Mouse (Mus musculus): ENCODE results near the gene Sacs.

Sacs gene

GRCm38 (mm10) chr14:61161367-61162334 lies 23.4 kb downstream of the Sacs start:
- DNase-seq (ENCODE audit: low spot score) = no peak

DNA sequence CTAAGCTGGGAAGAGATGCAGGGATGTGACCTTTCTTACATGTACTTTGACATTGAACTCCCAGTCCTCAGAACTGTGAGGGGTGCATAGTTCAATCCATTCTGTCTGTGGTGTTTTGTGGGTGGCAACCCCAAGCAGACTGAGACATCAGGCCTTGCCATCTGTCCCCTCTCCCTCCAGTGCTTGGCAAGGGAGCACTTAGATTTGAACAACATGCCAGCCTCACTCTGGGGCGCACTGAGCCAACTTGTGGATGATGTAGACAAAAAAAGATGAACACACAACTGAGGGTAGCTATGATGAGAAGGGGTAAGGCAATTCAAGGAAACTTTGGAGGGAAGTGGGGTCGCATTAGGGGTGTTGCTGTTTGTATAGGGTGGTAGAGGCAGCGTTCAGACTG lies 26.2 kb downstream of the Sacs start:
- no peak for DNase-seq (ENCODE audit: low spot score)

- DNase-seq (ENCODE audit: low spot score) = no peak
Observed at GRCm38 (mm10) chr14:61165929-61166328, 27.7 kb downstream of the Sacs start.

- no peak for DNase-seq (ENCODE audit: low spot score)
Observed at GRCm38 (mm10) chr14:61171261-61171970, 33.2 kb downstream of the Sacs start.

GRCm38 (mm10) chr14:61172548-61173158 lies 34.4 kb downstream of the Sacs start:
- peak; percentile 99 for DNase-seq (ENCODE audit: low spot score)

DNA sequence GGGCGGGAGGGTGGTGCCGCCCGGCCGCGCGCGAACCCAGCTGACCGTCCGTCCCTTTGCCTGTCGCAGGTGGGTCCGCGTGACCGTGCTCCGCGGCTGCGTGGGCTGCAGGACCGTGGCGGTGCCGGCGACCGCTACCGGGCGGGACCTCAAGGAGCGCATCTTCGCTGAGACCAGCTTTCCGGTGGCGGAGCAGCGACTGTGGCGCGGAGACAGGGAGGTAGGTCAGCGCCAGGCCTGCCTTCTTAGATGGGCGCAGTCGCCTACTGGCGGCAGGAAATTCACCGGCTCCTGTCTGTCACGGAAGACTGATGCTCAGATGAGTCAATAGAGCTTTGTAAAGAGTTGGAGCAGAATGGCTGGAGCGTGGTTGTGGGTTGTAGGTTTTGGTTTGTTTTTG lies 35.0 kb downstream of the Sacs start:
- no peak for DNase-seq (ENCODE audit: low spot score)

DNA sequence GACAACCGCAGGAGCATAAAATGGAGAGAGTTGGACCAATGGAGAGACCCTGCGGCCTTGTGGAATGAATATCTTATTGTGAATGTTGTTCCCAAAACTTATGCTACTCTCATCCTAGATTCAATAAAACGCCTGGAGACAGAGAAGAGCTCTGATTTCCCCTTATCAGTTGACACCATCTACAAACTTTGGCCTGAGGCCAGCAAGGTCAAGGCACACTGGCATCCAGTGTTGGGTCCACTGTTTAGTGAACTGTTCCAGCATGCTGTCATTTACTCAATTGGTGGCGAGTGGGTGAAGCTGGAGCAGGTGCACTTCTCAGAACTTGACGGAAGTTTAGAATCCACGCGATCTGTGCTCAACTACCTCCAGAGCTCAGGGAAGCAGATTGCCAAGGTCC lies 53.6 kb downstream of the Sacs start:
- no peak for DNase-seq (ENCODE audit: low spot score)

GRCm38 (mm10) chr14:61192326-61192725 lies 54.1 kb downstream of the Sacs start:
- DNase-seq (ENCODE audit: low spot score) = no peak

DNA sequence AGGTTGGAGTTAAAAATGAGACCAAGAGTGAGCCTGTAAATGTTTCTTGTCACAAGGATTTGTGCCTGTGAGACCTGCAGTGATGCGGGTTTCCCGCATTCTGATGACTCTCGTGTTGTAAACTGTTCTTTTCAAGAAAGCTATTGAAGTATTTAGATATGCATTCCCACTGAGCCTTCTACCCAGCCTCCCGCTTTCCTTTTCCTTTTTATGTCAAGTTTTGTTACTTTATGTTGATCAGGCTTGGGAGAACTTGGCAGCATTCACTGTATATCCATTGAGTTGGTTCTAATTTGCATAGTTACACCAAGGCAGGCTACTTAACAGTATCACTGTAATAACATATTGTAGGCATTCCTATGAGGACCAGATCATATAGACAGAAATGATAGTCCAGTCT lies 56.2 kb downstream of the Sacs start:
- DNase-seq (ENCODE audit: low spot score) = no peak

DNA sequence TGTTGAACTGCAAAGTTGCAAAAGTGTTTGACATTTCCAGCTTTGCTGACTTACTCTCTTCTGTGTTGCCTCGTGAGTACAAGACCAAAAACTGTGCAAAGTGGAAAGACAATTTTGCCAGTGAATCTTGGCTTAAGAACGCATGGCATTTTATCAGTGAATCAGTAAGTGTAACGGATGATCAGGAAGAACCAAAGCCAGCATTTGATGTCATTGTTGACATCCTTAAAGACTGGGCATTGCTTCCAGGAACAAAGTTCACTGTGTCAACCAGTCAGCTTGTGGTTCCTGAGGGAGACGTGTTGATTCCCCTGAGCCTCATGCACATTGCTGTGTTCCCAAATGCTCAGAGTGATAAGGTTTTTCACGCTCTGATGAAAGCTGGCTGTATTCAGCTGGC lies 71.9 kb downstream of the Sacs start:
- DNase-seq (ENCODE audit: low spot score) = no peak

GRCm38 (mm10) chr14:61211754-61212153 lies 73.5 kb downstream of the Sacs start:
- DNase-seq (ENCODE audit: low spot score) = no peak

DNA sequence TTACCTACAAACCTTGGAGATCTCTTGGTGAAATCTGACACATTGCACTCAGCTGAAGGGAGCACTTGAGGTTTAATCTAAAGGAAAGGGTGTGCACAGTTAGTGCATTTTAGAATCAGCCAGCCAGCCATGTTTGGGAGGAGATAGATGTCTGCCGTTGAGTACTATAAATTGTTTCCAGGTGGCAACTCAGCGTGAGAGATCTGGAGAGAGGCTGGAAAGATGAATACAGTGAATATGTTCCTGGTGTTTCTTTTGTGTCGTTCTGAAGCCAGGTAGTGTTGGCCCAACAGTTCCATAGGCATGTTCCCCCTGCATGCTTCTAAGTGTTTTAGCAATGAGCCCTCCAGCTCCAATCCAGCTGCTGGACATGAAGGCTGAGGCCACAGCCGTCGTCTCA lies 82.9 kb downstream of the Sacs start:
- no peak for DNase-seq (ENCODE audit: low spot score)

DNA sequence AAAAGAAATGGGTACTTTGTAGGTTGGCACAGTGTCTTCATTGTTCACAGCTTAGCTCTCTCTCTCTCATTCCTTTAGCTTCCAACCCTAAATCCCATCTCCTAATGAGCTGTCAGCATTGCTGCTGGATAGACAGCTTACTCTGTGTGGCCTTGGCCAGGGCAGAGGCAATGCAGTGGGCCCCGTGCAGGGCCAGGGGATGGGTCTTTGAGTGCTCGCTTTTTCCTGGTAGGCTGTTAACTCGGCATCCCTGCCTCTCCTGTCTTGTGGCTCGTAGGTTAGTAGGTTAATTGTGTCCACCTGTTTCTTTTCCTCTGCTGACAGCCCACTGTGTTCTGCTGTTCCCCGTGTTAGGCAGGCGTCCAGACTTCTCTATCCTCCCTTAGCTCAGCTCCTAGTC lies 84.2 kb downstream of the Sacs start:
- no peak for DNase-seq (ENCODE audit: low spot score)

- no peak for DNase-seq (ENCODE audit: low spot score)
Observed at GRCm38 (mm10) chr14:61223740-61224139, 85.5 kb downstream of the Sacs start.

GRCm38 (mm10) chr14:61224387-61225077 lies 86.3 kb downstream of the Sacs start:
- no peak for DNase-seq (ENCODE audit: low spot score)

DNA sequence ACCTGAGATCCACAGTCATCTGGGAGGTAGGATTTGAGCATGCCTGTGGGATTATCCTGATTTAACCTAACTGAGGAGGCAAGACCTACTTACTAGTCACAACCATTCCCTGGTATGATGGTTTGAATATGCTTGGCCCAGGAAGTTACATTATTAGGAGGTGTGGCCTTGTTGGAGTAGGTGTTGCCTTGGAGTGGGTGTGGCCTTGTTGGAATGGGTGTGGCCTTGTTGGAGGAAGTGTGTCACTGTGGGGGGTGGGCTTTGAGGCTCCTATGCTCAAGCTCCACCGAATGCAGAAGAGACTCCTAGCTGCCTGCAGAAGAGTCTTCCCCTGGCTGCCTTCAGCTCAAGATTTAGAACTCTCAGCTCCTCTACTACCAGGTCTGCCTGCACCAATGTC lies 87.9 kb downstream of the Sacs start:
- DNase-seq (ENCODE audit: low spot score) = no peak

DNA sequence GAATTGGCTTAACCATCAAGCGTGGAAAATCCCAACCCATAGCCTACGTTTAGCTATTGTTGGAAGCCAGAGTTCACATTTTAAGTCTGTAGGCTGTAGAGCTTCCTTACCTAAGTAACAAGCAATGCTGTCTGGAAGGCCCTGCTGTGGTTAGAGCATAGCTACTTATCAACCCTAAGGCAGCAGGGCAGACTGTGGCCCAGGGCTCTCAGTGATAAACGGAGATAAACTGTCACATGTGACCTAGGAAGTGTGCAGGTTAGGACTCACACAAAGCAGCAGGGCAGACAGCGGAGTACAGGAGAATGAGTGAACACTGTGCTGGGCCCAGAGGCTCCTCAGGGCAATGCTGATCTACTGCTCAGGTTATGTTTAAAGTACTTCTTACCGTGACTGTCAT lies 91.5 kb downstream of the Sacs start:
- no peak for DNase-seq (ENCODE audit: low spot score)

DNA sequence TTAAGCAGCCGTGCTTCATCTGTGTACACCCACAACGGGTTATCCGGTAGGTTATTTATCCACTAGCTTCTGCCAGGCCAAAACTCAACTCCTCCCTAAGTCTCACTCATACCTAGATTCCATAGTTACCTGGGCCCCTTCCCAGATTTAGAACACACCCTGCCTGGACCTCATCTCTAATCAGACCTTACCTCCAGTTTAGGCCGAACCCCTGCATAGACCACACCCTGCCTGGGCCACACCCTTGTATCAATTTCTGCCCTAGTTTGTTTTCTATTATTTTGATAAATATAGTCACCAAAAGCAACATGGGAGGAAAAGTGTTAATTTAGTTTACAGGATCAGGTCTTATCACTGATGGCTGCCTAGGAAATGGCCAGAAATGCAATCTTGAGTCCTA lies 91.9 kb downstream of the Sacs start:
- no peak for DNase-seq (ENCODE audit: low spot score)

- no peak for DNase-seq (ENCODE audit: low spot score)
Observed at GRCm38 (mm10) chr14:61232016-61232568, 93.8 kb downstream of the Sacs start.

GRCm38 (mm10) chr14:61235846-61236474 lies 97.7 kb downstream of the Sacs start:
- no peak for DNase-seq (ENCODE audit: low spot score)

DNA sequence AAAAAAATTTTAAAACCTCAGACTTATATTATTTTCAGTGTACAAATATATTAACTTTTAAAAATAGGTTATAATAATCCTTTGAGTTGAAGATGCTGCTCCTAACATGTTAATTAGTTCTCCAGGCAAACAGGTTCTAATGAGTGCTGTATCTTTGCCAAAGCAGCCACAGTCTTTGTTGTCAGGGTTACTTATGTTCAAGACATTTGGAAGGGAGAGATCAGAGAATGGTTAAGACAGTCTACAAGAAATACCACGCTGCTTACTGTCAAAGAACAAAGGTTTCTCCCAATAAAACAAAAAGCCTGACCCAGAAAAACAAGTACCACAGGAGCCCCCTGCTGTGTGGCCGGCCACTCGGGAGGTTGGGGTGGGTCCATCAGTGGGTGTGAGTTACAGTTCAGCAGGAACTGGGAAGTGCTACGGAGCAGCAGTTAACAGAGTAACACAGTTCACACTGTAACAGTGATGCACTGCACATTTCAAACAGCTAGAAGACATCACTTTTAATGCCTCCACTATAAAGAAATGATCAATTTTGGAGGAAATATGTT lies 98.9 kb downstream of the Sacs start:
- DNase-seq (ENCODE audit: low spot score) = no peak
